Mouse (Mus musculus) lung, embryonic 14.5 days (tissue): ENCODE results near the gene Atp6ap1. TPM values are rescaled to one million over a fixed set of nuclear protein-coding genes. Genes with fewer than 3 reads are reported as not detected.

ENCODE experiments used
- ATAC-seq: fragments of 200-750 bp; cut with Nextera tagmentation; 2 replicates; pipeline ENCODE4 v1.8.0; 2017; ENCODE audit warnings: mild to moderate bottlenecking, moderate TSS enrichment, moderate library complexity; ENCODE audit not compliant: insufficient read depth
- DNase-seq: peaks from one replicate; pipeline ENCODE4 v3.0.0-alpha.2; 2015
- H3K27ac ChIP-seq: fragments of 300-500 bp; sonication (generic); 2 replicates; pipeline ENCODE4 v1.5.1; 2014; ENCODE audit warnings: low read depth, mild to moderate bottlenecking, moderate library complexity
- H3K27me3 ChIP-seq: fragments of 300-500 bp; sonication (generic); 2 replicates; pipeline ENCODE4 v1.6.1; 2014; ENCODE audit warnings: low read length, control low read depth; ENCODE audit not compliant: insufficient read depth
- H3K36me3 ChIP-seq: fragments of 300-500 bp; sonication (generic); 2 replicates; pipeline ENCODE4 v1.6.1; 2014; ENCODE audit warnings: control low read depth; ENCODE audit not compliant: insufficient read depth
- H3K4me1 ChIP-seq: fragments of 300-500 bp; sonication (generic); 2 replicates; pipeline ENCODE4 v1.6.1; 2014; ENCODE audit warnings: antibody characterized with exemption, control low read depth; ENCODE audit not compliant: insufficient read depth
- H3K4me2 ChIP-seq: fragments of 300-500 bp; sonication (generic); 2 replicates; pipeline ENCODE4 v1.6.1; 2014; ENCODE audit warnings: mild to moderate bottlenecking
- H3K4me3 ChIP-seq: fragments of 300-500 bp; sonication (generic); 2 replicates; pipeline ENCODE4 v1.5.1; 2014; ENCODE audit warnings: low read depth, low read length
- H3K9ac ChIP-seq: fragments of 300-500 bp; sonication (generic); 2 replicates; pipeline ENCODE4 v1.6.1; 2014
- H3K9me3 ChIP-seq: fragments of 300-500 bp; sonication (generic); 2 replicates; pipeline ENCODE4 v1.6.1; 2016; ENCODE audit warnings: low read depth, low read length, control low read depth
- CTCF ChIP-seq: IDR thresholded peaks from 2 replicates; pipeline ENCODE4 v1.5.1; 2016; ENCODE audit warnings: antibody characterized with exemption, low read depth
- WGBS: fragments of 180-500 bp; shearing (Covaris S2); extraction: QIAGEN DNeasy Blood & Tissue Kit; methylation state at CpG from one replicate; pipeline ENCODE4 v1.1.7; 2014; 5-methylcytosine and 5-hydroxymethylcytosine counted together
- microRNA-seq: library from miRNA; unstranded; fragments of <30 nt; microRNA quantifications from one replicate; pipeline ENCODE4, GENCODE M21; 2016; ENCODE audit warnings: borderline number of aligned reads
- polyA plus RNA-seq: library from polyadenylated mRNA; unstranded; fragments of >200 nt; fragmentation: Nextera tagmentation; extraction: Ambion mirVana; gene quantifications from 2 replicates; pipeline ENCODE4 v1.2.1, GENCODE M21; 2014

Gene Atp6ap1
- polyA plus RNA-seq, 1 experiment from 2014 or later, result 117 TPM

DNA sequence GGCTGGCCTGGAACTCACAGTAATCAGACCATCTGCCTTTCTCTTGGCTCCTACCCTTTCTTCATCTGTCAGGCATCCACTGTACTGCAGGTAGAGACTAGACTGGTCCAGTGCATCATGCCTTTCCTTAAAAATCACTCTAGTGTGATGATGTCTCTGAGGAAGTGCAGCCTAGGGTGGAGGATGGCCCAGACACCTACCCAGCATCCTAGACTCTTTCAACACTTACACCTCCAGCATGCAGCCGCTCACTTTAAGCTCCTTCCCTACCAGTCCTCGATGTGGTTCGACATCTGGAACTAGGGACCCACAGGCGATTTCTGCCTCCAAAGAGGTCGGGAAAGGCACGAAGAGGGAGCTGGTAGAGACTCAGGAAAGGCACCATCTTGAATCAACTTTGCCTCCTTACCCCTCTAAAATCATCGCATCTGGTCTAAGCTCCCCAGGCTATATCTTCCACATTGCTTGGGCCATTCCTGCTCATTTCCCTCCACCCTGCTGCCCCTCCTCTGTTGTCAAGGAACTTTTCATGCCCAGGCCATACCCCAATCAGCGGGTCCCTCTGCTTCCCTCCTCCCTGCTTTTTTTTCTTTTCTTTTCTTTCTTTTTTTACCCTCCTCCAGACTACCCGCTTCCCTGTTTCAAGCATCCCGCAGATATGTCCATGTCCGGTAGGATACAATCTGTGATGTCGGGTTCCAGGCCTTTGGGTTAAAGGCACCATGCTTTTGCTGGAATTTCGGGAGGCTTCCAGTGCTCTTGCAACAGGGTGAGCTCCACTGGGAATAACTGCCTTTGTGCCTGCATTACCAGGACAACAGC, 56.0 kb downstream of the Atp6ap1 start:
- H3K9ac ChIP-seq, result peak overlapping the region; percentile 48
- no peaks in the 10 kb centered on the region for H3K36me3 ChIP-seq
- ATAC-seq (peak; percentile 72), DNase-seq (peak; percentile 4)
- peak overlapping the region; percentile 67 for H3K4me2 ChIP-seq
- no peaks in the 10 kb centered on the region for H3K4me1 ChIP-seq
- no peaks in the 10 kb centered on the region for H3K27me3 ChIP-seq
- no peak overlapping the region for H3K27ac ChIP-seq
- TF ChIP-seq CTCF, result no peak
- peak overlapping the region; percentile 47 for H3K4me3 ChIP-seq
- WGBS, result 20% methylated on average over 13 of the region's 13 CpGs
- no peaks in the 10 kb centered on the region for H3K9me3 ChIP-seq

GRCm38 (mm10) chrX:74353467-74353770, 56.5 kb downstream of the Atp6ap1 start, which contains the start of gene Lage3:
Lage3 (minus strand) TSS chrX:74353618.
- H3K4me3 ChIP-seq, result peak within 1 kb of the TSS; percentile 47
- H3K27me3 ChIP-seq, result no peaks in the 10 kb centered on the region
- H3K4me1 ChIP-seq, result no peaks in the 10 kb centered on the region
- no peaks in the 10 kb centered on the region for H3K36me3 ChIP-seq
- DNase-seq (peak; percentile 87), ATAC-seq (peak; percentile 89)
- no peak for TF ChIP-seq CTCF
- H3K9ac ChIP-seq, result peak within 1 kb of the TSS; percentile 48
- no peaks in the 10 kb centered on the region for H3K9me3 ChIP-seq
- H3K27ac ChIP-seq, result no peak within 1 kb of the TSS
- peak within 1 kb of the TSS; percentile 67 for H3K4me2 ChIP-seq
- WGBS, result 27% methylated on average over 11 of the region's 22 CpGs

Small RNA genes lying within 50 kb of the gene (microRNA-seq; reads per million reads assigned to microRNA genes)
- gene Mir7091, result 0.95 reads per million
- not detected for gene Mir7092

Other genes starting within 250 kb of the Atp6ap1 start
- not detected in 2 replicates for gene Opn1mw, start 169.6 kb upstream of the Atp6ap1 start, polyA plus RNA-seq
- 11.6 and 11.9 TPM in 2 replicates for gene Mecp2, start 161.7 kb upstream of the Atp6ap1 start, polyA plus RNA-seq
- not detected in 2 replicates for gene Tex28, start 129.3 kb upstream of the Atp6ap1 start, polyA plus RNA-seq
- gene Tktl1, start 119.8 kb upstream of the Atp6ap1 start, polyA plus RNA-seq, result not detected in 2 replicates
- gene Flna, start 47.3 kb upstream of the Atp6ap1 start, polyA plus RNA-seq, result 474 and 504 TPM in 2 replicates
- gene Emd, start 42.4 kb upstream of the Atp6ap1 start, polyA plus RNA-seq, result 29.1 and 29.3 TPM in 2 replicates
- gene Rpl10, start 26.3 kb upstream of the Atp6ap1 start, polyA plus RNA-seq, result 989 and 995 TPM in 2 replicates
- 54.1 and 54.3 TPM in 2 replicates for gene Taz, start 15.2 kb upstream of the Atp6ap1 start, polyA plus RNA-seq
- gene Dnase1l1, start 14.8 kb upstream of the Atp6ap1 start, polyA plus RNA-seq, result 10.3 and 11.0 TPM in 2 replicates
- gene Gdi1, start 7.9 kb downstream of the Atp6ap1 start, polyA plus RNA-seq, result 142 and 156 TPM in 2 replicates
- gene Fam50a, start 15.9 kb downstream of the Atp6ap1 start, polyA plus RNA-seq, result 50.9 and 53.2 TPM in 2 replicates
- gene Plxna3, start 32.0 kb downstream of the Atp6ap1 start, polyA plus RNA-seq, result 8.7 and 11.9 TPM in 2 replicates
- gene Lage3, start 56.5 kb downstream of the Atp6ap1 start, polyA plus RNA-seq, result 113 and 114 TPM in 2 replicates
- gene Ubl4a, start 76.1 kb downstream of the Atp6ap1 start, polyA plus RNA-seq, result 88.8 and 90.6 TPM in 2 replicates
- 22.9 and 23.2 TPM in 2 replicates for gene Slc10a3, start 76.3 kb downstream of the Atp6ap1 start, polyA plus RNA-seq
- gene Fam3a, start 96.2 kb downstream of the Atp6ap1 start, polyA plus RNA-seq, result 34.2 and 37.1 TPM in 2 replicates
- 19.6 and 20.0 TPM in 2 replicates for gene Ikbkg, start 96.2 kb downstream of the Atp6ap1 start, polyA plus RNA-seq
- 48.7 and 53.8 TPM in 2 replicates for gene G6pdx, start 132.1 kb downstream of the Atp6ap1 start, polyA plus RNA-seq
- gene Gm6880, start 184.3 kb downstream of the Atp6ap1 start, polyA plus RNA-seq, result not detected in 2 replicates